Mouse (Mus musculus) ES-Bruce4 (cell line): ENCODE results near the gene Olfr66.

ENCODE experiments used
- CTCF ChIP-seq: IDR thresholded peaks from one replicate; pipeline ENCODE4 v1.8.1; 2011; ENCODE audit warnings: low read depth, low read length
- EP300 ChIP-seq: IDR thresholded peaks from 2 replicates; pipeline ENCODE4 v1.6.1; 2011; ENCODE audit warnings: low read depth, low read length; ENCODE audit not compliant: insufficient read depth
- POLR2A ChIP-seq: IDR thresholded peaks from one replicate; pipeline ENCODE4 v1.8.1; 2011; ENCODE audit warnings: low read length; ENCODE audit not compliant: insufficient read depth

GRCm38 (mm10) chr7:103886152-103886551, at the start of gene Olfr66:
- TF ChIP-seq POLR2A (no peak), CTCF (no peak), EP300 (no peak)
